Mouse (Mus musculus): ENCODE results near the gene Cltc. TPM values are rescaled to one million over a fixed set of nuclear protein-coding genes. Genes with fewer than 3 reads are reported as not detected.

Gene Cltc
- polyA plus RNA-seq, 1 experiment, result 38.1 TPM

DNA sequence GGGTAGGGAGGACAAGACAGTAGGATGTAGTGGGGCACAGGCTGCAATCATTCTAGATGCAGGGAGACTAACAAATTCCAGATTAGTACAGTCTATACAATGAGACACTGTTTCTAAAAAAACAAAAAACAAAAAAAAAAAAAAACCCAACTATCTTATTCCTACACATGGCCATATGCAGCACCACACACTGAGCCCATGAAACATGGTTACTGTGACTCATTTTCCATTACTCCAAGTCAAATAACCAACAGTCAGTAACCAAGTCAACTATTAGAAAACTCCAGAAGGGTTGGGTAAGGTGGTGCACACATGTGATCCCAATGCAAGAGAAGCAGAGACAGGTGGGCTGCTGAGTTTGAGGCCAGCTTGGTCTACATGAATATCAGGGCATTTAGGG, 5.0 kb downstream of the Cltc start:
- TF ChIP-seq CTCF (IDR thresholded peaks at IDR 0.05; ENCODE audit: control insufficient read depth, insufficient read depth, insufficient replicate concordance, low read depth, low read length) (no peak), POLR2A (IDR thresholded peaks at IDR 0.05; ENCODE audit: control insufficient read depth, low read depth, low read length) (no peak)
- Histone ChIP-seq H3K4me3 (ENCODE audit: control insufficient read depth, low read depth, low read length) (no peak overlapping the region), H3K36me3 (ENCODE audit: control insufficient read depth, insufficient read depth, low read length) (no peaks in the 10 kb centered on the region), H3K4me1 (ENCODE audit: control insufficient read depth, insufficient read depth, low read length) (peaks cover 2% of the 10 kb centered on the region), H3K27ac (ENCODE audit: control insufficient read depth, insufficient read depth, low read depth, low read length) (no peak overlapping the region), H3K27me3 (ENCODE audit: control insufficient read depth, insufficient read depth, low read length) (no peaks in the 10 kb centered on the region)

DNA sequence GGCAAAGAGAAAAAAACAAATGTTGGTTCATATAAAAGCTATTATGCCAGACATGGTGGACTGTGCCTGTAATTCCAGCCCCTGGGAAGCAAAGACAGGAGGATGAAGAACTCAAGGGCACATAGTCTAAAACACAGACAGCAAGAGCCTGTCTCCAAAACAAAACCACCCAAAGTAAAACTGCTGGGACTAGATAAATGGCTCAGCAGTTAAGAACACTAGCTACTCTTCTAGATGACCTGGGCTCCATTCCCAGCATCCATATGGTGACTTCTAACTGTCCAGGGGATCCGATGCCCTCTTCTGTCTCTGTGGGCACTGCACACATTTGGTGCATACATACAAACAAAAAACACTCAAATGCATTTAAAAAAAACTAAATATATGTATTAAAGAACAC, 6.4 kb downstream of the Cltc start:
- peaks cover under 1% of the 10 kb centered on the region; the same call in 1 of the 2 replicates for H3K4me1 ChIP-seq (ENCODE audit: control insufficient read depth, insufficient read depth, low read length)
- no peaks in the 10 kb centered on the region for H3K27me3 ChIP-seq (ENCODE audit: control insufficient read depth, insufficient read depth, low read length)
- H3K27ac ChIP-seq (ENCODE audit: control insufficient read depth, insufficient read depth, low read depth, low read length), result 0 out of 2 replicates have a peak overlapping the region, but pooled peaks have one; percentile 13
- TF ChIP-seq POLR2A (IDR thresholded peaks at IDR 0.05; ENCODE audit: control insufficient read depth, low read depth, low read length) (no peak), CTCF (IDR thresholded peaks at IDR 0.05; ENCODE audit: control insufficient read depth, insufficient read depth, insufficient replicate concordance, low read depth, low read length) (no peak)
- no peak overlapping the region for H3K4me3 ChIP-seq (ENCODE audit: control insufficient read depth, low read depth, low read length)
- H3K36me3 ChIP-seq (ENCODE audit: control insufficient read depth, insufficient read depth, low read length), result no peaks in the 10 kb centered on the region

DNA sequence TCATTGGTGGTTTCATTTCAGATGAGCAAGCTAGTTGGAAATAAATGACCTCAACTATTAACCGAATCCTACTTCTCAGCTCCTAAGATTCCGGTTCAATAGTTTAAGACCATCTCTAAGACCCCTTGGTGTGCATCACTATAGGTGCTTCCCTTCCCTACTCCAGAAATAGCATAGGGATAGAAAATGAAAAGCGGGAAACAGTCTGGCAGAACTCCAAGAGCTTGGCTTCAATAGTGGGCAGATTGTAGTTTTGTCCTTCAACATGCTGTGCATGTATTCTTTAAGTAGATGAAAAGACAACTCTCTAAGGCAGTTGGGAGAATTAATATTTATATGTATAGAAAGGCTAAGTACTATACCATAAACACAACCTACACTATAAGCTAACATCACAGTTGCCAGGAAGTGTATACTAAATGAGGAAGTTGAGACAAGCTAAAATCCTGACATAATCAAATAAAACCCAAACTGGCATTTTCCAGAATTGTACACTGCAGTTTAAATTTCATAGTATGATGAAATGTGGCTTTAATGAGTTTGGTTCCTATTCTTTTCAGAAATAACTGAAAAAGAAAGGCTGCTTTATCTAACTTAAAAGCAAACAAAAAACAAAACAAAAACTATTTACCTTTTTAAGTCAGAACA, 7.5 kb downstream of the Cltc start:
- no peak for TF ChIP-seq POLR2A (IDR thresholded peaks at IDR 0.05; ENCODE audit: control insufficient read depth, low read depth, low read length)
- TF ChIP-seq CTCF (IDR thresholded peaks at IDR 0.05; ENCODE audit: control insufficient read depth, insufficient read depth, insufficient replicate concordance, low read depth, low read length), result no peak
- Histone ChIP-seq H3K27ac (ENCODE audit: control insufficient read depth, insufficient read depth, low read depth, low read length) (no peak overlapping the region), H3K4me3 (ENCODE audit: control insufficient read depth, low read depth, low read length) (no peak overlapping the region), H3K36me3 (ENCODE audit: control insufficient read depth, insufficient read depth, low read length) (no peaks in the 10 kb centered on the region), H3K27me3 (ENCODE audit: control insufficient read depth, insufficient read depth, low read length) (no peaks in the 10 kb centered on the region), H3K4me1 (ENCODE audit: control insufficient read depth, insufficient read depth, low read length) (no peaks in the 10 kb centered on the region; the same call in 1 of the 2 replicates)

DNA sequence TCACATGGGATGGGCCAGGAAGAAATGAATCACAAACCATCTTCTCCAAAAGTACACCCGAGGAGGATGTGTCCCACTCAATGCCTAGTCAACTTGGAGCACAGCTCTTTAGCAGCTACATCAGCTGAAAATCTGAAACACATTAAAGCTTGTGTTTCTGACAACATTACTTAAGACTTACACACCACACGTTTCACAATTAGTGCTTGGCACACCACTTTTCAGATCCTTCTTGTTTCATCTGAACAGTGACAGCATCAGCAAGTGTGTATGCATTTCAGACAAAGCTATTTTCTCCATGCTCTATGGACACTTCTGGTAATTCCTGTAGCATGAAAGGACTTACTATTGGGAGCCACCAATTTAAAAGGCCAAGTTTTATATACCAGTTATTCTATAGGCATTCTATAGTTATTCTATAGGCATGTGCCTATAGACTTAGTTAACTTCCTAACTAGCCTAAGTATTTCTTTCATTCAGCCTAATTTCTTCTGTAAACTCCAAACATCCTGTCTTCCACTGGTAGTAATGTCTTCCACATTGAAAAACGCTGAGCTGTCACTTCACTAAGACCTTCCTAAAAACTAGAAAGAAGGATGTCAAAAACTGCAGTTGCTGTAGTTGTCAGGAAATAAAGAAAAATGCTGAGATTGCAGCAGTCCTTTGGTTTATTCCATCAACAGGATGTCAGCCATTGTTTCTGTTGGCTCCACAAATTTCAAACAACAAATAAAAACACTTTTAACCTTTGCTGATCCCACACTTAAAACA, 11.5 kb downstream of the Cltc start:
- Histone ChIP-seq H3K4me1 (ENCODE audit: control insufficient read depth, insufficient read depth, low read length) (no peaks in the 10 kb centered on the region), H3K27me3 (ENCODE audit: control insufficient read depth, insufficient read depth, low read length) (no peaks in the 10 kb centered on the region), H3K27ac (ENCODE audit: control insufficient read depth, insufficient read depth, low read depth, low read length) (no peak overlapping the region), H3K36me3 (ENCODE audit: control insufficient read depth, insufficient read depth, low read length) (no peaks in the 10 kb centered on the region), H3K4me3 (ENCODE audit: control insufficient read depth, low read depth, low read length) (no peak overlapping the region)
- TF ChIP-seq POLR2A (IDR thresholded peaks at IDR 0.05; ENCODE audit: control insufficient read depth, low read depth, low read length), result no peak
- no peak for TF ChIP-seq CTCF (IDR thresholded peaks at IDR 0.05; ENCODE audit: control insufficient read depth, insufficient read depth, insufficient replicate concordance, low read depth, low read length)

DNA sequence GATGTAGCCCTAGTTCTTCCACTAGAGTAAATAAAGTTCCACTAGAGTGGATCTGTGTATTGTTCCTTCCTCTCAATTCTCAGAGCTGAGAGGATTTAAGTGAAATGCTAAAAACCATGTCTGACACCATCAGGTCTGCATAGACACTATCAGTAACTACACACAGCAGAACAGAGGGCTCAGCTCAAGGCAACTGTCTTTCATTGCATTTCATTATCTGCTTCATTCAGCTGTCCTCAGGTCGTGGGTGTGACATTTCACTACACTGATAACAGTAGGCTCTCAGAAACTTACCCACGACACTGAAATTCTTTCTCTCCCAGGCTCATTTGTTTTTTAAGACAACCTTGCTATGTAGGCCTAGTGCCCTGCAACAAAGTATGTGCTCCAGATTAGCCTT, 14.8 kb downstream of the Cltc start:
- Histone ChIP-seq H3K27ac (ENCODE audit: control insufficient read depth, insufficient read depth, low read depth, low read length) (0 out of 2 replicates have a peak overlapping the region, but pooled peaks have one; percentile 53), H3K36me3 (ENCODE audit: control insufficient read depth, insufficient read depth, low read length) (no peaks in the 10 kb centered on the region), H3K4me3 (ENCODE audit: control insufficient read depth, low read depth, low read length) (no peak overlapping the region), H3K27me3 (ENCODE audit: control insufficient read depth, insufficient read depth, low read length) (no peaks in the 10 kb centered on the region), H3K4me1 (ENCODE audit: control insufficient read depth, insufficient read depth, low read length) (no peaks in the 10 kb centered on the region; the same call in 1 of the 2 replicates)
- TF ChIP-seq CTCF (IDR thresholded peaks at IDR 0.05; ENCODE audit: control insufficient read depth, insufficient read depth, insufficient replicate concordance, low read depth, low read length), result no peak
- no peak for TF ChIP-seq POLR2A (IDR thresholded peaks at IDR 0.05; ENCODE audit: control insufficient read depth, low read depth, low read length)

DNA sequence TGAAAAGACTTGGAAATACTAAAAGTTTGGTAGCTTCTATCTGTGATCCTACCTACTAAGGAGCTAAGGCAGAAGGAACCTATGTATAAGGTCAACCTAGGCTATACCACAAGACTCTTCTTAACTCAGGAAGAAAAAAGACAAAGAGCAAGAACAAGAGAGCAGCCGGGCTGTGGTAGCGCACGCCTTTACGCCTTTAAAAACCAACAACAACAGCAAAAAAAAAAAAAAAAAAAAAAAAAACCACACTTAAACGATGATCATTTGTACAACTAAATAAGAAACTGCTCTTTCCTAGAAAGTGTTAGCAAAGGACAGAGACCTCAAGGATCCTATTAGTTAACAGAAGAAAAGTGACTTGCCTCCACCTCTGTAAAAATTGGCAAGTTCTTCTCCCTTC, 15.9 kb downstream of the Cltc start:
- TF ChIP-seq POLR2A (IDR thresholded peaks at IDR 0.05; ENCODE audit: control insufficient read depth, low read depth, low read length) (no peak), CTCF (IDR thresholded peaks at IDR 0.05; ENCODE audit: control insufficient read depth, insufficient read depth, insufficient replicate concordance, low read depth, low read length) (no peak)
- H3K4me3 ChIP-seq (ENCODE audit: control insufficient read depth, low read depth, low read length), result no peak overlapping the region
- H3K27ac ChIP-seq (ENCODE audit: control insufficient read depth, insufficient read depth, low read depth, low read length), result no peak overlapping the region
- no peaks in the 10 kb centered on the region; the same call in 1 of the 2 replicates for H3K4me1 ChIP-seq (ENCODE audit: control insufficient read depth, insufficient read depth, low read length)
- H3K36me3 ChIP-seq (ENCODE audit: control insufficient read depth, insufficient read depth, low read length), result no peaks in the 10 kb centered on the region
- no peaks in the 10 kb centered on the region for H3K27me3 ChIP-seq (ENCODE audit: control insufficient read depth, insufficient read depth, low read length)

DNA sequence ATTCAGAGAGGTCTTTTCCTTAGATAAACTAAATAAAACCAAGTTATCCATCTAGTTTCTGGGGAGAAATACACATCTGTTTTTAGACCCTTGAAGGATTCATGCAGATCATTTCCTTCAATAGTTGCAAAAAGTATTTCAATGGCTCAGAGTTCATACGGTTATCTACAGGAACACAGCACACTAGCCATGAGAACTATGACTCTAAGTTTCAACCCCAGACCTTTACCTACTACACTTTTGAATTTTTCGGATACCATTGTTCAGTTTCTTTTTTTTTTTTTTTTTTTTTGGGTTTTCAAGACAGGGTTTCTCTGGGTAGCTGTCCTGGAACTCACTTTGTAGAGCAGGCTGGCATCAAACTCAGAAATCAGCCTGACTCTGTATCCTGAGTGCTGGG, 17.9 kb downstream of the Cltc start:
- H3K4me1 ChIP-seq (ENCODE audit: control insufficient read depth, insufficient read depth, low read length), result no peaks in the 10 kb centered on the region; the same call in 1 of the 2 replicates
- no peaks in the 10 kb centered on the region; the same call in 1 of the 2 replicates for H3K36me3 ChIP-seq (ENCODE audit: control insufficient read depth, insufficient read depth, low read length)
- no peak overlapping the region for H3K4me3 ChIP-seq (ENCODE audit: control insufficient read depth, low read depth, low read length)
- H3K27me3 ChIP-seq (ENCODE audit: control insufficient read depth, insufficient read depth, low read length), result no peaks in the 10 kb centered on the region
- TF ChIP-seq CTCF (IDR thresholded peaks at IDR 0.05; ENCODE audit: control insufficient read depth, insufficient read depth, insufficient replicate concordance, low read depth, low read length), result no peak
- no peak for TF ChIP-seq POLR2A (IDR thresholded peaks at IDR 0.05; ENCODE audit: control insufficient read depth, low read depth, low read length)
- no peak overlapping the region for H3K27ac ChIP-seq (ENCODE audit: control insufficient read depth, insufficient read depth, low read depth, low read length)

All from testis, adult 2 months (tissue).